Mouse (Mus musculus): Measurements from ENCODE around the gene Ndufs8. TPM values are rescaled to one million over a fixed set of nuclear protein-coding genes. Genes with fewer than 3 reads are reported as not detected.

Gene Ndufs8
- polyA plus RNA-seq, 1 experiment = 417 TPM

GRCm38 (mm10) chr19:3935032-3935895 lies 22.7 kb upstream of the Ndufs8 start, which contains the start of gene Unc93b1:
Gene Unc93b1 (plus strand): TSS chr19:3935186.
- 4% methylated on average over 42 of the region's 42 CpGs for WGBS
- no peak for DNase-seq (ENCODE audit: low read depth, low spot score)

GRCm38 (mm10) chr19:3931716-3932115 lies 19.1 kb upstream of the Ndufs8 start:
- no peak for DNase-seq (ENCODE audit: low read depth, low spot score)
- WGBS = 87% methylated on average over 9 of the region's 9 CpGs

- whole genome bisulfite sequencing = 69% methylated on average over 21 of the region's 21 CpGs
- DNase-seq (ENCODE audit: low read depth, low spot score) = no peak
Observed at GRCm38 (mm10) chr19:3930262-3931057, 17.9 kb upstream of the Ndufs8 start.

GRCm38 (mm10) chr19:3929211-3929941 lies 16.8 kb upstream of the Ndufs8 start, which contains the start of gene Aldh3b1:
Gene Aldh3b1 (minus strand): TSS chr19:3929808.
- 3% methylated on average over 12 of the region's 12 CpGs for WGBS
- DNase-seq (ENCODE audit: low read depth, low spot score) = no peak

- WGBS = 76% methylated on average over 4 of the region's 4 CpGs
- DNase-seq (ENCODE audit: low read depth, low spot score) = no peak
Observed at GRCm38 (mm10) chr19:3928779-3929178, 16.2 kb upstream of the Ndufs8 start.

- DNase-seq (ENCODE audit: low read depth, low spot score) = no peak
- 93% methylated on average over 4 of the region's 4 CpGs for WGBS
Observed at GRCm38 (mm10) chr19:3927989-3928388, 15.4 kb upstream of the Ndufs8 start.

- 72% methylated on average over 6 of the region's 6 CpGs for WGBS
Observed at GRCm38 (mm10) chr19:3926685-3927084, 14.1 kb upstream of the Ndufs8 start.

GRCm38 (mm10) chr19:3926279-3926678 lies 13.7 kb upstream of the Ndufs8 start:
- no peak for DNase-seq (ENCODE audit: low read depth, low spot score)
- WGBS = 41% methylated on average over 3 of the region's 3 CpGs

More at GRCm38 (mm10) chr19:3926685-3927084, 14.1 kb upstream of the Ndufs8 start:
- DNase-seq (ENCODE audit: low read depth, low spot score) = no peak

- 87% methylated on average over 6 of the region's 6 CpGs for WGBS
- no peak for DNase-seq (ENCODE audit: low read depth, low spot score)
Observed at GRCm38 (mm10) chr19:3925859-3926258, 13.3 kb upstream of the Ndufs8 start.

GRCm38 (mm10) chr19:3924868-3925267 lies 12.3 kb upstream of the Ndufs8 start:
- no peak for DNase-seq (ENCODE audit: low read depth, low spot score)
- WGBS = 92% methylated on average over 7 of the region's 7 CpGs

- 76% methylated on average over 8 of the region's 8 CpGs for WGBS
- no peak for DNase-seq (ENCODE audit: low read depth, low spot score)
Observed at GRCm38 (mm10) chr19:3924190-3924589, 11.6 kb upstream of the Ndufs8 start.

GRCm38 (mm10) chr19:3923586-3923985 lies 11.0 kb upstream of the Ndufs8 start:
- 37% methylated on average over 13 of the region's 13 CpGs for WGBS
- DNase-seq (ENCODE audit: low read depth, low spot score) = no peak

- WGBS = 33% methylated on average over 10 of the region's 10 CpGs
- no peak for DNase-seq (ENCODE audit: low read depth, low spot score)
Observed at GRCm38 (mm10) chr19:3922661-3923371, 10.2 kb upstream of the Ndufs8 start.

- DNase-seq (ENCODE audit: low read depth, low spot score) = no peak
Observed at GRCm38 (mm10) chr19:3919928-3920327, 7.4 kb upstream of the Ndufs8 start.

- WGBS = 69% methylated on average over 11 of the region's 11 CpGs
- DNase-seq (ENCODE audit: low read depth, low spot score) = no peak
Observed at GRCm38 (mm10) chr19:3916727-3917126, 4.2 kb upstream of the Ndufs8 start.

GRCm38 (mm10) chr19:3914535-3914934 lies 2.0 kb upstream of the Ndufs8 start:
- 89% methylated on average over 5 of the region's 5 CpGs for WGBS
- DNase-seq (ENCODE audit: low read depth, low spot score) = no peak

- WGBS = 81% methylated on average over 8 of the region's 8 CpGs
- no peak for DNase-seq (ENCODE audit: low read depth, low spot score)
Observed at GRCm38 (mm10) chr19:3913692-3914091, 1.1 kb upstream of the Ndufs8 start.

- WGBS = 71% methylated on average over 5 of the region's 5 CpGs
- DNase-seq (ENCODE audit: low read depth, low spot score) = no peak
Observed at GRCm38 (mm10) chr19:3910206-3910605, 2.4 kb downstream of the Ndufs8 start.

All from large intestine, adult 2 months (tissue).